Mouse (Mus musculus) myocyte (in vitro differentiated cells): ENCODE data around the gene Srek1ip1.

ENCODE experiments used
- CEBPB ChIP-seq: IDR thresholded peaks from 2 replicates; pipeline ENCODE4 v1.6.1; 2011; ENCODE audit warnings: mild to moderate bottlenecking, moderate library complexity; ENCODE audit not compliant: poor library complexity, insufficient read depth, severe bottlenecking
- E2F4 ChIP-seq: IDR thresholded peaks from one replicate; pipeline ENCODE4 v1.6.1; 2011; ENCODE audit warnings: mild to moderate bottlenecking, control low read depth, moderate library complexity; ENCODE audit not compliant: insufficient read depth
- MAX ChIP-seq: IDR thresholded peaks from one replicate; pipeline ENCODE4 v1.6.1; 2011; ENCODE audit warnings: low read depth, mild to moderate bottlenecking, control low read depth
- MYOD1 ChIP-seq, 3 experiments: IDR thresholded peaks; one replicate each; pipeline ENCODE4 v1.6.1; 2011; ENCODE audit warnings: control low read depth in 2 of 3, low read depth in 2 of 3, mild to moderate bottlenecking in 2 of 3, moderate library complexity in 1 of 3; ENCODE audit not compliant: insufficient read length in 2 of 3, control insufficient read depth in 1 of 3
- MYOG ChIP-seq, 3 experiments: IDR thresholded peaks; one replicate each; pipeline ENCODE4 v1.6.1; 2011; ENCODE audit warnings: control low read depth in 2 of 3, low read depth in 2 of 3, mild to moderate bottlenecking in 2 of 3; ENCODE audit not compliant: insufficient read length in 2 of 3, control insufficient read depth in 1 of 3, insufficient read depth in 1 of 3
- POLR2A ChIP-seq: IDR thresholded peaks from one replicate; pipeline ENCODE4 v1.6.1; 2011; ENCODE audit warnings: low read depth, mild to moderate bottlenecking, control low read depth, moderate library complexity; ENCODE audit not compliant: insufficient read length
- SRF ChIP-seq: IDR thresholded peaks from one replicate; pipeline ENCODE4 v1.6.1; 2011; ENCODE audit warnings: low read depth; ENCODE audit not compliant: control insufficient read depth, insufficient read length
- TCF12 ChIP-seq: IDR thresholded peaks from one replicate; pipeline ENCODE4 v1.6.1; 2011; ENCODE audit warnings: mild to moderate bottlenecking, control low read depth; ENCODE audit not compliant: poor library complexity, insufficient read depth, severe bottlenecking
- TCF3 ChIP-seq: IDR thresholded peaks from one replicate; pipeline ENCODE4 v1.6.1; 2011; ENCODE audit warnings: low read depth, control low read depth; ENCODE audit not compliant: insufficient read length
- USF1 ChIP-seq: IDR thresholded peaks from one replicate; pipeline ENCODE4 v1.6.1; 2011; ENCODE audit warnings: low read depth, mild to moderate bottlenecking, control low read depth, moderate library complexity

DNA sequence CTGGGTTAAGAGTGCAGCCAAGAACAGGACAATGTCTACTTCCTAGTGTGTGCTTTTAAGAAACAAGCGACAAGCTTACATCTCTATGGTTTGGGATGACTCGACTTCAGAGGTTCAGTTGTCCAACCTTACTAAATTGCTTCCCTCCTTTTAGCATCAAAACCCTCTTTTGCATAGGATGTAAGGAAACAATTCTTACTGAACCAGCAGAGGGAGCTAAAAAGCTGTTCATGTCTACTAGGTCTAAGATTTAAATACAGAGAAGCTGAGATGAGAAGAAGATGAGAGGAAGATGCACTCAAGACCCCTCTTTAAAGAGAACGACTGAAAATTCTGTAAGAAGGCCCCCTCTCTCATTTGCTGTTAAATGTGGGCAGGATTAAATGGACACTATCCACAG is 13.4 kb downstream of the Srek1ip1 start:
- TF ChIP-seq MYOD1 (IDR thresholded peaks at IDR 0.05; ENCODE audit: control insufficient read depth in 1 of 3, insufficient read length in 2 of 3, low read depth in 2 of 3): no peak
- TF ChIP-seq POLR2A: no peak
- TF ChIP-seq TCF12: no peak
- no peak for TF ChIP-seq MYOG (IDR thresholded peaks at IDR 0.05; ENCODE audit: control insufficient read depth in 1 of 3, insufficient read depth in 1 of 3, insufficient read length in 2 of 3, low read depth in 2 of 3)
- TF ChIP-seq CEBPB: no peak
- TF ChIP-seq USF1: no peak
- TF ChIP-seq MAX: no peak
- no peak for TF ChIP-seq SRF
- TF ChIP-seq E2F4: no peak
- no peak for TF ChIP-seq TCF3
